12 mouse cellular contexts compared by ENCODE assay signal in genomic region chr8:93592302-93592651, GRCm38 (mm10). TPM values are rescaled to one million over a fixed set of nuclear protein-coding genes. Genes with fewer than 3 reads are reported as not detected.
A peak's percentile ranks its signal among the peaks of the same experiment; 100 is the strongest.
DNase-seq lines count a peak whose midpoint lies in the region; ATAC-seq and TF ChIP-seq lines count a peak whose summit lies in the region.
"Had no signal": no experiment of that assay in that cellular context is flagged by ENCODE, and none has a peak within 500 bp of the region (broad histone marks: within the 10 kb centered on the region; RNA-seq: fewer than 3 reads in every experiment).

No protein-coding gene starts in this region.

- no peak overlapping the region for H3K4me2 ChIP-seq in heart, postnatal 0 days (ENCODE audit: low read depth, low read length)
- no peak overlapping the region for H3K4me2 ChIP-seq in embryonic facial prominence, embryonic 14.5 days (ENCODE audit: low read depth, low read length)
- H3K4me2 ChIP-seq in hindbrain, embryonic 13.5 days, result no peak overlapping the region
- H3K4me2 ChIP-seq in midbrain, embryonic 15.5 days, result no peak overlapping the region

- no peaks in the 10 kb centered on the region for H3K36me3 ChIP-seq in heart, postnatal 0 days (replicated peaks; ENCODE audit: control insufficient read depth, insufficient read depth, low read length)
- no peaks in the 10 kb centered on the region for H3K36me3 ChIP-seq in heart, embryonic 10.5 days
- no peaks in the 10 kb centered on the region for H3K36me3 ChIP-seq in embryonic facial prominence, embryonic 14.5 days (ENCODE audit: control insufficient read depth, insufficient read depth, low read length)
- no peaks in the 10 kb centered on the region for H3K36me3 ChIP-seq in hindbrain, embryonic 13.5 days
- no peaks in the 10 kb centered on the region for H3K36me3 ChIP-seq in midbrain, embryonic 15.5 days (replicated peaks)

- H3K4me3 ChIP-seq in heart, postnatal 0 days (ENCODE audit: low read depth, low read length), result no peak overlapping the region
- no peak overlapping the region for H3K4me3 ChIP-seq in heart, embryonic 10.5 days
- no peak overlapping the region for H3K4me3 ChIP-seq in embryonic facial prominence, embryonic 14.5 days (ENCODE audit: low read depth, low read length)
- no peak overlapping the region for H3K4me3 ChIP-seq in hindbrain, embryonic 13.5 days
- no peak overlapping the region for H3K4me3 ChIP-seq in midbrain, embryonic 15.5 days

- no peaks in the 10 kb centered on the region for H3K27me3 ChIP-seq in heart, postnatal 0 days (ENCODE audit: control insufficient read depth, insufficient read depth, low read length)
- no peaks in the 10 kb centered on the region for H3K27me3 ChIP-seq in heart, embryonic 10.5 days (ENCODE audit: insufficient read depth, poor library complexity, severe bottlenecking)
- no peaks in the 10 kb centered on the region for H3K27me3 ChIP-seq in embryonic facial prominence, embryonic 14.5 days (replicated peaks; ENCODE audit: control insufficient read depth, insufficient read depth, low read length)
- H3K27me3 ChIP-seq in hindbrain, embryonic 13.5 days, result no peaks in the 10 kb centered on the region
- no peaks in the 10 kb centered on the region for H3K27me3 ChIP-seq in midbrain, embryonic 15.5 days (replicated peaks)

- H3K27ac ChIP-seq in heart, postnatal 0 days (ENCODE audit: low read depth), result no peak overlapping the region
- H3K27ac ChIP-seq in heart, embryonic 10.5 days, result no peak overlapping the region; the same call in none of the 2 replicates
- H3K27ac ChIP-seq in embryonic facial prominence, embryonic 14.5 days (replicated peaks; ENCODE audit: low read depth, low read length), result no peak overlapping the region
- H3K27ac ChIP-seq in hindbrain, embryonic 13.5 days, result peak overlapping the region; percentile 66
- H3K27ac ChIP-seq in midbrain, embryonic 15.5 days, result peak overlapping the region; percentile 57; the same call in 1 of the 2 replicates
- H3K27ac ChIP-seq: stomach, postnatal 0 days had no signal

- no peak overlapping the region for H3K9ac ChIP-seq in heart, postnatal 0 days (replicated peaks; ENCODE audit: low read depth, low read length)
- H3K9ac ChIP-seq in embryonic facial prominence, embryonic 14.5 days (ENCODE audit: low read depth, low read length), result 0 out of 2 replicates have a peak overlapping the region, but pooled peaks have one; percentile 8
- 0 out of 2 replicates have a peak overlapping the region, but pooled peaks have one; percentile 43 for H3K9ac ChIP-seq in hindbrain, embryonic 13.5 days
- no peak overlapping the region for H3K9ac ChIP-seq in midbrain, embryonic 15.5 days

- no peak for TF ChIP-seq EP300 in heart, postnatal 0 days (IDR thresholded peaks at IDR 0.05; ENCODE audit: low read depth)

- no peaks in the 10 kb centered on the region for H3K4me1 ChIP-seq in heart, postnatal 0 days (ENCODE audit: control insufficient read depth, insufficient read depth)
- H3K4me1 ChIP-seq in heart, embryonic 10.5 days, result 0 out of 2 replicates have a peak, but pooled peaks cover 3% of the 10 kb centered on the region
- H3K4me1 ChIP-seq in embryonic facial prominence, embryonic 14.5 days (ENCODE audit: control insufficient read depth, insufficient read depth, low read length), result no peaks in the 10 kb centered on the region
- peaks cover 7% of the 10 kb centered on the region; the same call in 1 of the 2 replicates for H3K4me1 ChIP-seq in hindbrain, embryonic 13.5 days (replicated peaks)
- H3K4me1 ChIP-seq in midbrain, embryonic 15.5 days, result peaks cover 4% of the 10 kb centered on the region

- H3K9me3 ChIP-seq in heart, postnatal 0 days (replicated peaks; ENCODE audit: control insufficient read depth, low read length), result no peaks in the 10 kb centered on the region
- H3K9me3 ChIP-seq in heart, embryonic 10.5 days, result no peaks in the 10 kb centered on the region
- no peaks in the 10 kb centered on the region for H3K9me3 ChIP-seq in embryonic facial prominence, embryonic 14.5 days (ENCODE audit: control insufficient read depth, low read length)
- H3K9me3 ChIP-seq in hindbrain, embryonic 13.5 days, result no peaks in the 10 kb centered on the region
- no peaks in the 10 kb centered on the region for H3K9me3 ChIP-seq in midbrain, embryonic 15.5 days

- ATAC-seq in heart, postnatal 0 days (ENCODE audit: insufficient read depth, low read depth), result 0 out of 2 replicates have a peak, but pooled peaks have one; percentile 6
- ATAC-seq in embryonic facial prominence, embryonic 14.5 days (ENCODE audit: low read depth), result no peak
- ATAC-seq in hindbrain, embryonic 13.5 days (ENCODE audit: low FRiP score), result no peak
- 0 out of 2 replicates have a peak, but pooled peaks have one; percentile 14 for ATAC-seq in midbrain, embryonic 15.5 days (replicated peaks)

- TF ChIP-seq CTCF in heart, postnatal 0 days (IDR thresholded peaks at IDR 0.05; ENCODE audit: low read depth), result no peak

- DNase-seq in heart, postnatal 0 days (ENCODE audit: low spot score), result no peak
- no peak for DNase-seq in heart, embryonic 10.5 days (ENCODE audit: low spot score)
- DNase-seq in embryonic facial prominence, embryonic 14.5 days (ENCODE audit: low spot score), result no peak
- DNase-seq in left cerebral cortex, adult 11 months (ENCODE audit: low spot score), result no peak
- no peak for DNase-seq in kidney, adult 8-10 months

- WGBS in heart, postnatal 0 days, result 30% methylated on average over 3 of the region's 3 CpGs
- WGBS in heart, embryonic 10.5 days, result 21% methylated on average over 3 of the region's 3 CpGs
- WGBS in embryonic facial prominence, embryonic 14.5 days, result 18% methylated on average over 3 of the region's 3 CpGs
- WGBS in hindbrain, embryonic 13.5 days, result 14% methylated on average over 3 of the region's 3 CpGs
- 9% methylated on average over 3 of the region's 3 CpGs for WGBS in midbrain, embryonic 15.5 days

RNA-seq across cellular contexts. Expression of gene Ces5a, which starts 56.6 kb away (rescaled TPM):
- total RNA-seq in heart, postnatal 0 days (2014; rRNA removed; ENCODE audit: low replicate concordance), result not detected in 2 replicates
- 0.07 and 0.34 TPM in 2 replicates for polyA plus RNA-seq in heart, postnatal 0 days (2015; fragmentation: Nextera tagmentation; extraction: Ambion mirVana)
- polyA plus RNA-seq in heart, embryonic 10.5 days (2016; fragmentation: Nextera tagmentation; extraction: Ambion mirVana), result not detected in 2 replicates
- polyA plus RNA-seq in embryonic facial prominence, embryonic 14.5 days (2014; fragmentation: Nextera tagmentation; extraction: Ambion mirVana), result 0.16 and 0.42 TPM in 2 replicates
- 0.45 and 0.49 TPM in 2 replicates for polyA plus RNA-seq in hindbrain, embryonic 13.5 days (2015; fragmentation: Nextera tagmentation; extraction: Ambion mirVana)
- 0.25 and 0.37 TPM in 2 replicates for polyA plus RNA-seq in midbrain, embryonic 15.5 days (2015; fragmentation: Nextera tagmentation; extraction: Ambion mirVana)
- total RNA-seq: CH12.LX; heart, postnatal 25 days had no signal
- polyA plus RNA-seq: liver, embryonic 16.5 days; small intestine, adult 2 months had no signal

Comparison
In these comparisons a context has a peak if more than half of its experiments do, and no peak if none do; other contexts are left out.
1. ATAC-seq: peak in heart, postnatal 0 days (single experiment) and midbrain, embryonic 15.5 days (single experiment); none in embryonic facial prominence, embryonic 14.5 days (single experiment) and hindbrain, embryonic 13.5 days (single experiment).
2. H3K27ac ChIP-seq: peak in hindbrain, embryonic 13.5 days (single experiment) and midbrain, embryonic 15.5 days (single experiment); none in heart, postnatal 0 days (single experiment), heart, embryonic 10.5 days (single experiment) and embryonic facial prominence, embryonic 14.5 days (single experiment).
3. H3K9ac ChIP-seq: peak in embryonic facial prominence, embryonic 14.5 days (single experiment) and hindbrain, embryonic 13.5 days (single experiment); none in heart, postnatal 0 days (single experiment) and midbrain, embryonic 15.5 days (single experiment).